Mouse (Mus musculus) kidney, adult 2 months (tissue): Measurements from ENCODE around the gene Acsm1. TPM values are rescaled to one million over a fixed set of nuclear protein-coding genes. Genes with fewer than 3 reads are reported as not detected.
"Not testable (repeated sequence)": the region's sequence is repeated elsewhere in the genome, so short reads cannot be mapped to it uniquely, and the experiment has no call there.

Experiments
- DNase-seq: peaks from one replicate; pipeline ENCODE4 v3.0.0; 2021
- H3K27ac ChIP-seq: fragments of 200-500 bp; 2 replicates; pipeline ENCODE4 v1.5.1; 2012; ENCODE audit warnings: low read depth, low read length, control low read depth, inconsistent platforms; ENCODE audit not compliant: insufficient read depth
- H3K27me3 ChIP-seq: fragments of 200-500 bp; replicated peaks from 2 replicates; pipeline ENCODE4 v1.6.1; 2012; ENCODE audit warnings: mild to moderate bottlenecking, moderate library complexity, low read length, inconsistent platforms; ENCODE audit not compliant: control insufficient read depth, insufficient read depth
- H3K36me3 ChIP-seq: fragments of 200-500 bp; 2 replicates; pipeline ENCODE4 v1.6.1; 2012; ENCODE audit warnings: mild to moderate bottlenecking, moderate library complexity, low read length, inconsistent platforms; ENCODE audit not compliant: control insufficient read depth, insufficient read depth
- H3K4me1 ChIP-seq: fragments of 200-500 bp; 2 replicates; pipeline ENCODE4 v1.6.1; 2011; ENCODE audit warnings: low read length; ENCODE audit not compliant: control insufficient read depth, insufficient read depth
- H3K4me3 ChIP-seq: fragments of 200-500 bp; 2 replicates; pipeline ENCODE4 v1.5.1; 2011; ENCODE audit warnings: mild to moderate bottlenecking, low read depth, low read length, control low read depth; ENCODE audit not compliant: insufficient read depth
- CTCF ChIP-seq: fragments of 200-500 bp; conservative IDR thresholded peaks from 2 replicates; pipeline ENCODE4 v1.5.1; 2011; ENCODE audit warnings: low read depth, mild to moderate bottlenecking, control low read depth, low read length, moderate library complexity, mixed read lengths; ENCODE audit not compliant: insufficient read depth, insufficient read length
- POLR2A ChIP-seq: fragments of 200-500 bp; IDR thresholded peaks from one replicate; pipeline ENCODE4 v1.6.1; 2011; ENCODE audit warnings: low read depth, low read length, control low read depth
- WGBS: fragments of 180-500 bp; shearing (Covaris S2); methylation state at CpG from one replicate; pipeline ENCODE4 v1.1.7; 2018; 5-methylcytosine and 5-hydroxymethylcytosine counted together
- polyA plus RNA-seq: library from polyadenylated mRNA; depleted of rRNA; stranded (reverse); fragments of >200 nt; gene quantifications from 2 replicates; pipeline ENCODE4 v1.2.3, GENCODE M21; 2012; rRNA removed

Acsm1 gene
- polyA plus RNA-seq = 209 and 221 TPM in 2 replicates

GRCm38 (mm10) chr7:119606664-119607076 lies at the start of gene Acsm1:
Acsm1 (plus strand) TSS chr7:119607026.
- H3K36me3 ChIP-seq = no peaks in the 10 kb centered on the region; the same call in 1 of the 2 replicates
- H3K4me1 ChIP-seq = peaks cover 24% of the 10 kb centered on the region; the same call in 1 of the 2 replicates
- DNase-seq = no peak
- H3K27me3 ChIP-seq = no peaks in the 10 kb centered on the region
- TF ChIP-seq POLR2A (no peak), CTCF (no peak)
- no peak within 1 kb of the TSS for H3K4me3 ChIP-seq
- 66% methylated on average over 5 of the region's 5 CpGs for WGBS
- peak within 1 kb of the TSS; percentile 94 for H3K27ac ChIP-seq

GRCm38 (mm10) chr7:119559789-119560451 lies 46.9 kb upstream of the Acsm1 start:
- Histone ChIP-seq H3K27me3 (no peaks in the 10 kb centered on the region), H3K27ac (peak overlapping the region; percentile 98), H3K36me3 (peaks cover 9% of the 10 kb centered on the region; the same call in 1 of the 2 replicates), H3K4me3 (no peak overlapping the region), H3K4me1 (peaks cover 22% of the 10 kb centered on the region)
- 52% methylated on average over 3 of the region's 3 CpGs for WGBS
- TF ChIP-seq CTCF (no peak), POLR2A (no peak)
- peak; percentile 86 for DNase-seq

GRCm38 (mm10) chr7:119560452-119560835 lies 46.4 kb upstream of the Acsm1 start:
- Histone ChIP-seq H3K4me1 (peaks cover 22% of the 10 kb centered on the region), H3K4me3 (no peak overlapping the region), H3K27ac (peak overlapping the region; percentile 98), H3K36me3 (peaks cover 11% of the 10 kb centered on the region; the same call in 1 of the 2 replicates), H3K27me3 (no peaks in the 10 kb centered on the region)
- WGBS = 49% methylated on average over 3 of the region's 3 CpGs
- TF ChIP-seq POLR2A (peak; percentile 10), CTCF (no peak)
- DNase-seq = peak; percentile 73

- Histone ChIP-seq H3K27ac (peak overlapping the region; percentile 98), H3K36me3 (peaks cover 14% of the 10 kb centered on the region; the same call in 1 of the 2 replicates), H3K4me1 (peaks cover 23% of the 10 kb centered on the region), H3K4me3 (peak overlapping the region; percentile 70), H3K27me3 (no peaks in the 10 kb centered on the region)
- DNase-seq = peak; percentile 77
- no peak for TF ChIP-seq CTCF
- TF ChIP-seq POLR2A = no peak
- WGBS = 27% methylated on average over 4 of the region's 4 CpGs
Observed at GRCm38 (mm10) chr7:119561441-119561840, 45.4 kb upstream of the Acsm1 start.

- 61% methylated on average over 2 of the region's 2 CpGs for WGBS
- H3K27ac ChIP-seq = peak overlapping the region; percentile 92
- H3K4me1 ChIP-seq = peaks cover 25% of the 10 kb centered on the region
- peak overlapping the region; percentile 79 for H3K4me3 ChIP-seq
- H3K27me3 ChIP-seq = not testable (repeated sequence)
- H3K36me3 ChIP-seq = peaks cover 16% of the 10 kb centered on the region; the same call in 1 of the 2 replicates
- DNase-seq = peak; percentile 76
Observed at GRCm38 (mm10) chr7:119562476-119562875, 44.4 kb upstream of the Acsm1 start.

- H3K27me3 ChIP-seq = no peaks in the 10 kb centered on the region
- peaks cover 24% of the 10 kb centered on the region; the same call in 1 of the 2 replicates for H3K36me3 ChIP-seq
- DNase-seq = peak; percentile 87
- no peak overlapping the region for H3K4me3 ChIP-seq
- H3K4me1 ChIP-seq = peaks cover 18% of the 10 kb centered on the region; the same call in 1 of the 2 replicates
- peak overlapping the region; percentile 95 for H3K27ac ChIP-seq
- no peak for TF ChIP-seq CTCF
- TF ChIP-seq POLR2A = no peak
- 38% methylated on average over 3 of the region's 3 CpGs for WGBS
Observed at GRCm38 (mm10) chr7:119594530-119595107, 12.2 kb upstream of the Acsm1 start.

- DNase-seq = no peak
- TF ChIP-seq CTCF = no peak
- no peak for TF ChIP-seq POLR2A
- Histone ChIP-seq H3K36me3 (peaks cover 24% of the 10 kb centered on the region; the same call in 1 of the 2 replicates), H3K4me1 (peaks cover 18% of the 10 kb centered on the region; the same call in 1 of the 2 replicates), H3K27ac (peak overlapping the region; percentile 95), H3K4me3 (no peak overlapping the region), H3K27me3 (no peaks in the 10 kb centered on the region)
- 20% methylated on average over 1 of the region's 1 CpGs for WGBS
Observed at GRCm38 (mm10) chr7:119595306-119595705, 11.5 kb upstream of the Acsm1 start.
